Mouse (Mus musculus): Measurements from ENCODE around the gene Plekhn1. TPM values are rescaled to one million over a fixed set of nuclear protein-coding genes. Genes with fewer than 3 reads are reported as not detected.

The Plekhn1 gene
- polyA plus RNA-seq, 1 experiment from 2014 or later: 11.7 TPM

GRCm38 (mm10) chr4:156236651-156237447 is 2.2 kb upstream of the Plekhn1 start:
- H3K27ac ChIP-seq (ENCODE audit: low read length): peak overlapping the region; percentile 98; the same call in 1 of the 2 replicates
- H3K4me2 ChIP-seq (ENCODE audit: low read depth, low read length): peak overlapping the region; percentile 75
- no peaks in the 10 kb centered on the region for H3K9me3 ChIP-seq (ENCODE audit: control insufficient read depth, low read length)
- WGBS: 20% methylated on average over 55 of the region's 60 CpGs
- peaks cover 29% of the 10 kb centered on the region for H3K36me3 ChIP-seq (ENCODE audit: control insufficient read depth, insufficient read depth, low read length)
- ATAC-seq: no peak
- peak overlapping the region; percentile 85 for H3K9ac ChIP-seq (ENCODE audit: low read depth, low read length)
- peak overlapping the region; percentile 90 for H3K4me3 ChIP-seq (ENCODE audit: low read length)
- H3K4me1 ChIP-seq (ENCODE audit: control insufficient read depth, insufficient read depth, low read length): peaks cover 13% of the 10 kb centered on the region
- H3K27me3 ChIP-seq (replicated peaks; ENCODE audit: control insufficient read depth, insufficient read depth, low read length): no peaks in the 10 kb centered on the region

GRCm38 (mm10) chr4:156235808-156236533 is 1.3 kb upstream of the Plekhn1 start, which contains the start of gene Noc2l:
TSS of gene Noc2l (plus strand) at chr4:156236010.
- peak within 1 kb of the TSS; percentile 78 for H3K4me2 ChIP-seq (ENCODE audit: low read depth, low read length)
- H3K9ac ChIP-seq (ENCODE audit: low read depth, low read length): peak within 1 kb of the TSS; percentile 85
- H3K27me3 ChIP-seq (replicated peaks; ENCODE audit: control insufficient read depth, insufficient read depth, low read length): no peaks in the 10 kb centered on the region
- H3K4me1 ChIP-seq (ENCODE audit: control insufficient read depth, insufficient read depth, low read length): peaks cover 13% of the 10 kb centered on the region
- H3K36me3 ChIP-seq (ENCODE audit: control insufficient read depth, insufficient read depth, low read length): peaks cover 25% of the 10 kb centered on the region
- WGBS: under 1% methylated on average over 82 of the region's 90 CpGs
- ATAC-seq: peak; percentile 91
- H3K27ac ChIP-seq (ENCODE audit: low read length): peak within 1 kb of the TSS; percentile 98
- H3K9me3 ChIP-seq (ENCODE audit: control insufficient read depth, low read length): no peaks in the 10 kb centered on the region
- peak within 1 kb of the TSS; percentile 90 for H3K4me3 ChIP-seq (ENCODE audit: low read length)

DNA sequence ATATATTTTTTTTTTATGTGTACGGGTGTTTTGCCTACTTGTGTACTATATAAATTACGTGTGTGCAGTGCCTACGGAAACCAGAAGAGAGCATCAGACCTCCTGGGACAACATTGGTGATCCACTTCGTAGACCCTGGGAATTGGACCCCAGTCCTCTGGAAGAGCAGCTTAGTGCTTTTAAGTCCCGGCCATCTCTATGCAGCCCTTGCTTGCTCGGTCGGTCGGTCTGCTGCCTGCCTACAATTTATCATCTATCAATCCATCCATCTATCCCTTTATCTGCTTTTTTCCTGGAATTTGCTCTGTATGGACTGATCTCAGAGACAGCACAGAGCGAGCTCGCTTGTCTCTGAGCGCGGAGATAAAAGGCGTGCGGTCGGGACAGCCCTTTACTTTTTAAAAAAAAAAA is 708 bp upstream of the Plekhn1 start:
- peak overlapping the region; percentile 98 for H3K27ac ChIP-seq (ENCODE audit: low read length)
- WGBS: under 1% methylated on average over 15 of the region's 15 CpGs
- H3K9ac ChIP-seq (ENCODE audit: low read depth, low read length): peak overlapping the region; percentile 85
- peak overlapping the region; percentile 67 for H3K4me2 ChIP-seq (ENCODE audit: low read depth, low read length)
- H3K9me3 ChIP-seq (ENCODE audit: control insufficient read depth, low read length): no peaks in the 10 kb centered on the region
- peak overlapping the region; percentile 90 for H3K4me3 ChIP-seq (ENCODE audit: low read length)
- peaks cover 13% of the 10 kb centered on the region for H3K4me1 ChIP-seq (ENCODE audit: control insufficient read depth, insufficient read depth, low read length)
- no peaks in the 10 kb centered on the region for H3K27me3 ChIP-seq (replicated peaks; ENCODE audit: control insufficient read depth, insufficient read depth, low read length)
- peak; percentile 29 for ATAC-seq
- H3K36me3 ChIP-seq (ENCODE audit: control insufficient read depth, insufficient read depth, low read length): peaks cover 20% of the 10 kb centered on the region

- no peaks in the 10 kb centered on the region for H3K27me3 ChIP-seq (replicated peaks; ENCODE audit: control insufficient read depth, insufficient read depth, low read length)
- peak overlapping the region; percentile 68 for H3K27ac ChIP-seq (ENCODE audit: low read length)
- peak overlapping the region; percentile 74 for H3K4me3 ChIP-seq (ENCODE audit: low read length)
- peaks cover 9% of the 10 kb centered on the region for H3K36me3 ChIP-seq (ENCODE audit: control insufficient read depth, insufficient read depth, low read length)
- peak overlapping the region; percentile 84 for H3K9ac ChIP-seq (ENCODE audit: low read depth, low read length)
- no peaks in the 10 kb centered on the region for H3K9me3 ChIP-seq (ENCODE audit: control insufficient read depth, low read length)
- 11% methylated on average over 17 of the region's 17 CpGs for WGBS
- peaks cover 13% of the 10 kb centered on the region for H3K4me1 ChIP-seq (ENCODE audit: control insufficient read depth, insufficient read depth, low read length)
- peak overlapping the region; percentile 78 for H3K4me2 ChIP-seq (ENCODE audit: low read depth, low read length)
- ATAC-seq: no peak
Measured at GRCm38 (mm10) chr4:156234021-156234501, 596 bp downstream of the Plekhn1 start.

DNA sequence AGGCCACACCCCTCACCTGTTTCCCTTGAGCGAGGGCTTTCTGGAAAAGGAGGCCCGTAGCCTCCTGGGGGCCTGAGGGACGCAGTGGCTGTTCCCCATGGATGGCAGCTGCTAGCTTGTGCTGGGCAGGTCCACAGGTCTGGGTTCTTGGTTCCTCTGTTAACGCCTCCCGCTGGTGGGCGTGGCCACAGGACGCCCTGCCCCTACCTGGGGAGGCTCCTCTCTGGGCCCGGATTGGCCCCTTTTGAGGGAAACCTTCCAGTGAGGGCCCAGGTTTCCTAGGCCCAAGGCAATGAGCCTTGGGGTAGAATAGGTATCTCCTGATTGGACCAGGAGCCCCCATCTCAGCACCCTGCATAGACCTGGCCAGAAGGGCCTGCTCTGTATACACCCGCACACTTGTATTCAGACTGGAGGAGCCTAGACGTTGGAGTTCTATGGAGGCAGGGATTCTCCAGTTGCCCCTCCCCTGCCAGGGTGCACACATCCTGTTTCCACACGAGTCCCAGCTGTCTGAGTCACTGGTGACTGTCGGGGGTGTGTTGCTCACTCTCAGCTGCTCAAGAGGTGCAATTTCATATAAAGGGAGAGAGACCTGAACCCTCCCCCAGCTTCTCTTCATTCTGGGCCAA is 6.1 kb downstream of the Plekhn1 start:
- 23% methylated on average over 12 of the region's 12 CpGs for WGBS
- H3K9me3 ChIP-seq (ENCODE audit: control insufficient read depth, low read length): no peaks in the 10 kb centered on the region
- H3K27ac ChIP-seq (ENCODE audit: low read length): no peak overlapping the region
- H3K4me1 ChIP-seq (ENCODE audit: control insufficient read depth, insufficient read depth, low read length): peaks cover 18% of the 10 kb centered on the region
- H3K4me2 ChIP-seq (ENCODE audit: low read depth, low read length): peak overlapping the region; percentile 43
- peak overlapping the region; percentile 34 for H3K4me3 ChIP-seq (ENCODE audit: low read length)
- peaks cover 4% of the 10 kb centered on the region for H3K36me3 ChIP-seq (ENCODE audit: control insufficient read depth, insufficient read depth, low read length)
- peak; percentile 86 for ATAC-seq
- no peaks in the 10 kb centered on the region for H3K27me3 ChIP-seq (replicated peaks; ENCODE audit: control insufficient read depth, insufficient read depth, low read length)
- peak overlapping the region; percentile 42 for H3K9ac ChIP-seq (ENCODE audit: low read depth, low read length)

DNA sequence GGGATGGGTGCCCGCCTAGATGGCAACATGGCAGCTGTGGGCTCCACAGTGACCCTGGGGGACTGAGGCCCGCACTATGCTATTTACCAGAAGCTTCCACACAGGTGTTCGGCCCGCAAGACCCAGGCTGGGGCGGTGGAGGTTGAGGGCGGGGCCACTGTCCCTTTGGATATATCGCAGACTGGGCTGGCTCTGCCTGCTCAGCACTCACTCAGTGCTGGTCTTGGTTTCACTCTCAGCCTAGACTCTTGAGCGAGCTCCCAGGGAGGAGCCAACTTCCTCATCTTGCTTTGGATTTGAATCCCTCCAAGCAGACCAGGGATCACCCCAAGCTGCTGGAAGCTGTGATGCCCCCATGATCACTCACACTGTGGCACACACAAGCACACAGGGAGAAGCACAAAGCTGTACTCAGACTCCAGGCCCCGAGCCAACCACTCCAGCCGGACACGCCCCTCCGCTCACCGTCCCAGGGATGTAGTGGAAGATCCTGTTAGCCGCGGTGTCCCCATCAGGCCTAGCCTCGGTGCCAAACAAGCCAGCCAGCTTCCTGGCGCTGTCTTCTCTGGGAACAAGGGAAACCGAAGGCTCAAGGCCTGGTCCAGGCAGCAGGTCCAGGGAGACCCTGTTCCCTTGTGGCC is 6.8 kb downstream of the Plekhn1 start:
- peak; percentile 62 for ATAC-seq
- Histone ChIP-seq H3K36me3 (ENCODE audit: control insufficient read depth, insufficient read depth, low read length) (peaks cover 4% of the 10 kb centered on the region), H3K4me2 (ENCODE audit: low read depth, low read length) (peak overlapping the region; percentile 43), H3K27ac (ENCODE audit: low read length) (no peak overlapping the region), H3K4me3 (ENCODE audit: low read length) (peak overlapping the region; percentile 34), H3K27me3 (replicated peaks; ENCODE audit: control insufficient read depth, insufficient read depth, low read length) (no peaks in the 10 kb centered on the region), H3K9me3 (ENCODE audit: control insufficient read depth, low read length) (no peaks in the 10 kb centered on the region), H3K9ac (ENCODE audit: low read depth, low read length) (peak overlapping the region; percentile 42), H3K4me1 (ENCODE audit: control insufficient read depth, insufficient read depth, low read length) (peaks cover 17% of the 10 kb centered on the region)
- WGBS: 31% methylated on average over 18 of the region's 18 CpGs

DNA sequence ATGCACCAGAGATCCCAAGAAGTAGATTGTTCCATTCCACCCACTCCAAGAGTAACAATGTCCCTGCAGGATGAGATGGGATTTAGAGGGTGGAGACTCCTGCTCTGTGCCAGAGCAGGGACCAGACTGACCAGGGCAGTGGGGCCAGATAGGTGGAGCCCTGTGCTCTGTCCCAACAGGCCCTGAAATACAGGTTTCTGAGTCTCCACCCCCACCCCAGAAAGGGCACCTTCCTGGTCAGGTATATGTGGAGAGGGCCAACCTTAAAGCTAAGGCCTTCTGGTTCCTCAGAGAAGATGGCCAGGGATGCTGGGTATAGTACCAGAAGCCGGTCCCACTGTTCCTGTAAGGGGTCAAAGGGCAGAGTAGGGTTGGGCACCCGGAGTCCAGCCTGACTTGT is 10.4 kb downstream of the Plekhn1 start:
- Histone ChIP-seq H3K27ac (ENCODE audit: low read length) (no peak overlapping the region), H3K4me2 (ENCODE audit: low read depth, low read length) (no peak overlapping the region), H3K4me3 (ENCODE audit: low read length) (no peak overlapping the region), H3K27me3 (replicated peaks; ENCODE audit: control insufficient read depth, insufficient read depth, low read length) (no peaks in the 10 kb centered on the region), H3K36me3 (ENCODE audit: control insufficient read depth, insufficient read depth, low read length) (no peaks in the 10 kb centered on the region), H3K9me3 (ENCODE audit: control insufficient read depth, low read length) (no peaks in the 10 kb centered on the region), H3K4me1 (ENCODE audit: control insufficient read depth, insufficient read depth, low read length) (peaks cover 17% of the 10 kb centered on the region), H3K9ac (ENCODE audit: low read depth, low read length) (no peak overlapping the region)
- no peak for ATAC-seq
- WGBS: 73% methylated on average over 2 of the region's 2 CpGs

GRCm38 (mm10) chr4:156219936-156220335 is 14.7 kb downstream of the Plekhn1 start:
- H3K4me2 ChIP-seq (ENCODE audit: low read depth, low read length): no peak overlapping the region
- ATAC-seq: no peak
- no peaks in the 10 kb centered on the region for H3K9me3 ChIP-seq (ENCODE audit: control insufficient read depth, low read length)
- no peaks in the 10 kb centered on the region for H3K36me3 ChIP-seq (ENCODE audit: control insufficient read depth, insufficient read depth, low read length)
- H3K4me1 ChIP-seq (ENCODE audit: control insufficient read depth, insufficient read depth, low read length): no peaks in the 10 kb centered on the region
- 89% methylated on average over 11 of the region's 11 CpGs for WGBS
- H3K9ac ChIP-seq (ENCODE audit: low read depth, low read length): no peak overlapping the region
- H3K27ac ChIP-seq (ENCODE audit: low read length): no peak overlapping the region
- H3K27me3 ChIP-seq (replicated peaks; ENCODE audit: control insufficient read depth, insufficient read depth, low read length): no peaks in the 10 kb centered on the region; the same call in 1 of the 2 replicates
- H3K4me3 ChIP-seq (ENCODE audit: low read length): no peak overlapping the region
